Mouse (Mus musculus): ENCODE results near the gene Numb.

DNA sequence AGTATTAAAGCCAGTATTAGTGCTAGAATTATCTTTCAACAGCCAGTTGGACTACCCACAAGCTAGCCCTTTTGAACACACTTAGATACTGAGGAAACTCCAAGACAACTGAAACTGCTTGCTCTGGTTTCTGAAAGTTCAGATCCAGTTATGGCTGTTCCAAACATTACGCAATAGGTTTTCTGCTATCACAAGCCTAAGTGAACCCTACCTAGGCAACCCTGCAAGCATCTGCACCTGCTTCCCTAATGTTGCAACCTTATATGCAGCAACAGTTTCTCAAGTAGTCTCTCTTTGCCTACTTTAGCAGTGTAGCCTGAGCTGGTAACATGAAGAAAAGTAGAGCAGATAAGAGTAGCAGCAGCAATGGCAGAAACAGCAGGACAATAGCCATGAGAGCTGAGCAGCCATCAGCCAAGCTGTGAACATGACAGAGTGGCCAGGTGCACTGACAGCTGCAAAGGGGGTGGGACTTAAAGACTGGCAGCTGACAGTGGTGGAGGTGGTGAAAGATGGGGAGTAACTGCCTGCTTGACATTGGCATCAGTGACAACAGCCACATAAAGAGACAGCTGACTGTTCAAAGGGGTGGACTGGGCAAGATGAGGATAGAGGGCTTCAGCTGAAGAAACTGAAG, 73.0 kb downstream of the Numb start:
- TF ChIP-seq CTCF (IDR thresholded peaks at IDR 0.05; ENCODE audit: control insufficient read depth, insufficient read depth, insufficient replicate concordance, low read depth, low read length) (no peak), POLR2A (IDR thresholded peaks at IDR 0.05; ENCODE audit: control insufficient read depth, low read depth, low read length) (no peak)

Measured in testis, adult 2 months (tissue).